Comparison of ENCODE assay signal across 18 mouse cellular contexts in genomic region chr9:102015516-102015915, GRCm38 (mm10).
"Had no signal": no experiment of that assay in that cellular context is flagged by ENCODE, and none has a peak within 500 bp of the region (broad histone marks: within the 10 kb centered on the region; RNA-seq: fewer than 3 reads in every experiment).

No protein-coding gene starts in this region.

- H3K4me2 ChIP-seq: kidney, embryonic 15.5 days; lung, embryonic 14.5 days; midbrain, embryonic 13.5 days; stomach, embryonic 15.5 days had no signal

- DNase-seq: kidney, adult 8-10 months; kidney, postnatal 10 days; kidney, postnatal 36 days; layer of hippocampus, postnatal 36 days; liver, postnatal 0 days; lung, embryonic 14.5 days; right cerebral cortex, adult 18-20 months; right cerebral cortex, postnatal 25 days; spleen, adult 18-20 months; thymus, postnatal 25 days had no signal

- H3K4me3 ChIP-seq: kidney, embryonic 15.5 days; left cerebral cortex, adult 2 months; midbrain, embryonic 13.5 days; stomach, embryonic 15.5 days had no signal

- H3K27me3 ChIP-seq: kidney, embryonic 15.5 days; midbrain, embryonic 13.5 days; stomach, embryonic 15.5 days had no signal

- H3K4me1 ChIP-seq: kidney, embryonic 15.5 days; stomach, embryonic 15.5 days had no signal

- H3K9me3 ChIP-seq: stomach, embryonic 15.5 days had no signal

- H3K27ac ChIP-seq: kidney, embryonic 15.5 days; left cerebral cortex, adult 2 months; liver, embryonic 14.5 days; macrophage; midbrain, embryonic 13.5 days; stomach, embryonic 15.5 days had no signal

- ATAC-seq: liver, postnatal 0 days; lung, postnatal 0 days; midbrain, embryonic 13.5 days; midbrain, embryonic 16.5 days had no signal

- H3K9ac ChIP-seq: kidney, embryonic 15.5 days; liver, embryonic 14.5 days; liver, postnatal 0 days; lung, embryonic 14.5 days; midbrain, embryonic 13.5 days; stomach, embryonic 15.5 days had no signal

- H3K36me3 ChIP-seq: kidney, embryonic 15.5 days; stomach, embryonic 15.5 days had no signal
